In the genomic region with DNA sequence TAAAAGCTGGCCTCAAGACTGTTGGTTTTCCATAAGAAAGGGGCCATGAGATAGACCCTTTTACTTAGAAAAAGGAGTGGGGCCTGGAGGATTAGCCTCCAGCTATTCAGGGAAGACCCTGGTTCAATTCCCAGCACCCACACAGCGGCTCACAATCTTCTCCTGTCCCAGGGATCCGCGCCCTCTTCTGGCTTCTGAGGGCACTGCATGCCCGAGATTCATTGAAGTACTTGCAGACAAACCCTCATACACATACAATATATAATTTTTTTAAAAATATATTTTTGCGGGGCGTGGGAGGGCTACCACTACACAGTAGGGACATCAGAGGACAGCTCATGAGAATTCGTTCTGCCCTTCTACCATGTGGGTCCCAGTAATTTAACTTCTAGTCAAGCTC, we compare ENCODE assay signal across 9 mouse cellular contexts. TPM values are rescaled to one million over a fixed set of nuclear protein-coding genes. Genes with fewer than 3 reads are reported as not detected.
DNase-seq lines count a peak whose midpoint lies in the region; ATAC-seq and TF ChIP-seq lines count a peak whose summit lies in the region.
"Had no signal": no experiment of that assay in that cellular context is flagged by ENCODE, and none has a peak within 500 bp of the region (broad histone marks: within the 10 kb centered on the region; RNA-seq: fewer than 3 reads in every experiment).

No protein-coding gene starts in this region.

- no peak for ATAC-seq in kidney, postnatal 0 days (replicated peaks; ENCODE audit: low FRiP score, low read depth)
- ATAC-seq in kidney, embryonic 14.5 days (ENCODE audit: low FRiP score, low TSS enrichment): no peak
- no peak for ATAC-seq in lung, postnatal 0 days

- peaks cover 8% of the 10 kb centered on the region; the same call in 1 of the 2 replicates for H3K4me1 ChIP-seq in kidney, postnatal 0 days (replicated peaks; ENCODE audit: insufficient read depth, low read length)
- H3K4me1 ChIP-seq in kidney, embryonic 14.5 days (ENCODE audit: control insufficient read depth, insufficient read depth, low read length): peaks cover 18% of the 10 kb centered on the region; the same call in 1 of the 2 replicates
- no peaks in the 10 kb centered on the region for H3K4me1 ChIP-seq in lung, postnatal 0 days (ENCODE audit: insufficient read depth, low read depth, low read length)

- peak; percentile 49 for TF ChIP-seq CTCF in kidney, postnatal 0 days (IDR thresholded peaks at IDR 0.05; ENCODE audit: low read depth)
- peak; percentile 53 for TF ChIP-seq CTCF in lung, postnatal 0 days (IDR thresholded peaks at IDR 0.05)

- WGBS in kidney, postnatal 0 days: 49% methylated on average over 7 of the region's 7 CpGs
- WGBS in kidney, embryonic 14.5 days: 42% methylated on average over 7 of the region's 7 CpGs
- 34% methylated on average over 7 of the region's 7 CpGs for WGBS in lung, postnatal 0 days

- no peak overlapping the region for H3K4me3 ChIP-seq in kidney, postnatal 0 days (replicated peaks; ENCODE audit: low read depth, low read length)
- H3K4me3 ChIP-seq in kidney, embryonic 14.5 days (ENCODE audit: low read length): no peak overlapping the region
- H3K4me3 ChIP-seq in lung, postnatal 0 days (ENCODE audit: low read depth, low read length): no peak overlapping the region
- H3K4me3 ChIP-seq: liver, embryonic 15.5 days had no signal

- no peak overlapping the region for H3K4me2 ChIP-seq in kidney, postnatal 0 days (ENCODE audit: low read length)
- no peak overlapping the region for H3K4me2 ChIP-seq in kidney, embryonic 14.5 days (replicated peaks; ENCODE audit: low read depth, low read length)
- no peak overlapping the region for H3K4me2 ChIP-seq in lung, postnatal 0 days (replicated peaks; ENCODE audit: low read depth, low read length)

- peak; percentile 48 for DNase-seq in adrenal gland, postnatal 10 days
- no peak for DNase-seq in adrenal gland, adult 2 months
- no peak for DNase-seq in kidney, postnatal 0 days (ENCODE audit: low spot score)
- peak; percentile 61 for DNase-seq in brain, adult 2 months (ENCODE audit: low read depth, low spot score)
- DNase-seq in lung, postnatal 0 days (ENCODE audit: low spot score): no peak
- peak; percentile 80 for DNase-seq in thymus, postnatal 4 days
- DNase-seq in layer of hippocampus, postnatal 10 days (ENCODE audit: low spot score in 2 of 2): no peak

- no peak overlapping the region for H3K9ac ChIP-seq in kidney, postnatal 0 days (ENCODE audit: low read depth, low read length)
- H3K9ac ChIP-seq in kidney, embryonic 14.5 days (ENCODE audit: low read depth, low read length): no peak overlapping the region
- H3K9ac ChIP-seq in lung, postnatal 0 days (replicated peaks; ENCODE audit: low read depth): no peak overlapping the region
- H3K9ac ChIP-seq: liver, embryonic 15.5 days had no signal

- no peaks in the 10 kb centered on the region for H3K9me3 ChIP-seq in kidney, postnatal 0 days (replicated peaks; ENCODE audit: low read length)
- H3K9me3 ChIP-seq in kidney, embryonic 14.5 days (ENCODE audit: control insufficient read depth, low read length): 0 out of 2 replicates have a peak, but pooled peaks cover 3% of the 10 kb centered on the region
- H3K9me3 ChIP-seq in lung, postnatal 0 days (ENCODE audit: low read length): 0 out of 2 replicates have a peak, but pooled peaks cover 2% of the 10 kb centered on the region
- H3K9me3 ChIP-seq: liver, embryonic 15.5 days had no signal

- H3K36me3 ChIP-seq in kidney, postnatal 0 days (ENCODE audit: insufficient read depth, low read length): no peaks in the 10 kb centered on the region
- no peaks in the 10 kb centered on the region for H3K36me3 ChIP-seq in kidney, embryonic 14.5 days (ENCODE audit: control insufficient read depth, insufficient read depth, low read length)
- no peaks in the 10 kb centered on the region for H3K36me3 ChIP-seq in lung, postnatal 0 days (ENCODE audit: insufficient read depth, low read length)
- H3K36me3 ChIP-seq: liver, embryonic 15.5 days had no signal

- TF ChIP-seq EP300 in lung, postnatal 0 days (IDR thresholded peaks at IDR 0.05): no peak

- H3K27me3 ChIP-seq in kidney, postnatal 0 days (ENCODE audit: insufficient read depth, low read length): 0 out of 2 replicates have a peak, but pooled peaks cover 11% of the 10 kb centered on the region
- H3K27me3 ChIP-seq in kidney, embryonic 14.5 days (ENCODE audit: control insufficient read depth, insufficient read depth, low read length): peaks cover 17% of the 10 kb centered on the region
- H3K27me3 ChIP-seq in lung, postnatal 0 days (replicated peaks; ENCODE audit: insufficient read depth, low read length): peaks cover 19% of the 10 kb centered on the region

- no peak overlapping the region for H3K27ac ChIP-seq in kidney, postnatal 0 days
- H3K27ac ChIP-seq in kidney, embryonic 14.5 days (ENCODE audit: low read depth, low read length): no peak overlapping the region
- H3K27ac ChIP-seq in lung, postnatal 0 days (ENCODE audit: low read length): no peak overlapping the region
- H3K27ac ChIP-seq: liver, embryonic 15.5 days had no signal

RNA-seq across cellular contexts. Expression of a gene that starts 5.9 kb away (rescaled TPM):
- 1 to 10 TPM; 6.0 to 9.1 TPM for total RNA-seq in adrenal gland, postnatal 10 days (2021)
- 1 to 10 TPM; 4.2 to 7.2 TPM for total RNA-seq in adrenal gland, adult 2 months (2021)
- 32.1 and 38.3 TPM in 2 replicates for polyA plus RNA-seq in adrenal gland, adult 2 months (2012; rRNA removed)
- polyA plus RNA-seq in kidney, postnatal 0 days (2015; fragmentation: Nextera tagmentation; extraction: Ambion mirVana): 40.2 and 41.4 TPM in 2 replicates
- polyA plus RNA-seq in kidney, embryonic 14.5 days (2014; fragmentation: Nextera tagmentation; extraction: Ambion mirVana): 54.5 and 70.3 TPM in 2 replicates
- 13.1 and 17.0 TPM in 2 replicates for polyA plus RNA-seq in lung, postnatal 0 days (2015; fragmentation: Nextera tagmentation; extraction: Ambion mirVana)
- 10 to 100 TPM; 61.3 to 64.6 TPM for total RNA-seq in layer of hippocampus, postnatal 10 days (2021)

RNA-seq across cellular contexts. Expression of a gene that starts 11.3 kb away (rescaled TPM):
- total RNA-seq in adrenal gland, postnatal 10 days (2021): not detected
- not detected for total RNA-seq in adrenal gland, adult 2 months (2021)
- polyA plus RNA-seq in adrenal gland, adult 2 months (2012; rRNA removed): not detected in 2 replicates
- polyA plus RNA-seq in kidney, postnatal 0 days (2015; fragmentation: Nextera tagmentation; extraction: Ambion mirVana): 0.06 and 0.12 TPM in 2 replicates
- polyA plus RNA-seq in kidney, embryonic 14.5 days (2014; fragmentation: Nextera tagmentation; extraction: Ambion mirVana): 0.17 and 0.61 TPM in 2 replicates
- polyA plus RNA-seq in lung, postnatal 0 days (2015; fragmentation: Nextera tagmentation; extraction: Ambion mirVana): 0.06 and 0.10 TPM in 2 replicates
- total RNA-seq in layer of hippocampus, postnatal 10 days (2021): not detected
- polyA plus RNA-seq: liver, embryonic 15.5 days had no signal

RNA-seq across cellular contexts. Expression of a gene that starts 19.1 kb away (rescaled TPM):
- total RNA-seq in adrenal gland, postnatal 10 days (2021): 1 to 10 TPM; 6.4 to 8.6 TPM
- total RNA-seq in adrenal gland, adult 2 months (2021): 1 to 10 TPM; 1.7 to 4.7 TPM
- polyA plus RNA-seq in adrenal gland, adult 2 months (2012; rRNA removed): 6.6 and 7.5 TPM in 2 replicates
- polyA plus RNA-seq in kidney, postnatal 0 days (2015; fragmentation: Nextera tagmentation; extraction: Ambion mirVana): 7.1 and 8.2 TPM in 2 replicates
- 1.5 and 5.9 TPM in 2 replicates for polyA plus RNA-seq in kidney, embryonic 14.5 days (2014; fragmentation: Nextera tagmentation; extraction: Ambion mirVana)
- 1.7 and 1.9 TPM in 2 replicates for polyA plus RNA-seq in lung, postnatal 0 days (2015; fragmentation: Nextera tagmentation; extraction: Ambion mirVana)
- 100 to 1,000 TPM; 269 to 279 TPM for total RNA-seq in layer of hippocampus, postnatal 10 days (2021)

RNA-seq across cellular contexts. Expression of a gene that starts 29.6 kb away (rescaled TPM):
- 10 to 100 TPM; 17.6 to 23.3 TPM for total RNA-seq in adrenal gland, postnatal 10 days (2021)
- total RNA-seq in adrenal gland, adult 2 months (2021): 10 to 100 TPM; 21.2 to 23.7 TPM
- polyA plus RNA-seq in adrenal gland, adult 2 months (2012; rRNA removed): 20.8 and 23.5 TPM in 2 replicates
- polyA plus RNA-seq in kidney, postnatal 0 days (2015; fragmentation: Nextera tagmentation; extraction: Ambion mirVana): 5.4 and 6.0 TPM in 2 replicates
- 5.0 and 9.5 TPM in 2 replicates for polyA plus RNA-seq in kidney, embryonic 14.5 days (2014; fragmentation: Nextera tagmentation; extraction: Ambion mirVana)
- 3.5 and 4.0 TPM in 2 replicates for polyA plus RNA-seq in lung, postnatal 0 days (2015; fragmentation: Nextera tagmentation; extraction: Ambion mirVana)
- 100 to 1,000 TPM in 1 of 2 experiments, 10 to 100 TPM in 1; 98.5 to 101 TPM for total RNA-seq in layer of hippocampus, postnatal 10 days (2021)

RNA-seq across cellular contexts. Expression of a gene that starts 38.6 kb away (rescaled TPM):
- 1 to 10 TPM; 6.7 to 9.4 TPM for total RNA-seq in adrenal gland, postnatal 10 days (2021)
- 10 to 100 TPM in 1 of 2 experiments, 1 to 10 TPM in 1; 9.5 to 10.8 TPM for total RNA-seq in adrenal gland, adult 2 months (2021)
- polyA plus RNA-seq in adrenal gland, adult 2 months (2012; rRNA removed): 15.5 and 18.0 TPM in 2 replicates
- 11.5 and 15.9 TPM in 2 replicates for polyA plus RNA-seq in kidney, postnatal 0 days (2015; fragmentation: Nextera tagmentation; extraction: Ambion mirVana)
- polyA plus RNA-seq in kidney, embryonic 14.5 days (2014; fragmentation: Nextera tagmentation; extraction: Ambion mirVana): 14.1 TPM in 2 replicates
- polyA plus RNA-seq in lung, postnatal 0 days (2015; fragmentation: Nextera tagmentation; extraction: Ambion mirVana): 65.8 and 72.0 TPM in 2 replicates
- total RNA-seq in layer of hippocampus, postnatal 10 days (2021): 1 to 10 TPM; 1.3 to 2.3 TPM

Comparison
In these comparisons a context has a peak if more than half of its experiments do, and no peak if none do; other contexts are left out.
1. DNase-seq: peak in adrenal gland, postnatal 10 days (single experiment), brain, adult 2 months (single experiment) and thymus, postnatal 4 days (single experiment); none in adrenal gland, adult 2 months (single experiment), kidney, postnatal 0 days (single experiment), lung, postnatal 0 days (single experiment) and layer of hippocampus, postnatal 10 days (0 of 2).